Mouse (Mus musculus): Measurements from ENCODE around the gene Mgat4c.

Gene Mgat4c

GRCm38 (mm10) chr10:101681437-101681912 lies at the start of gene Mgat4c:
TSS of gene Mgat4c (plus strand) at chr10:101681487.
- peak; percentile 44 for DNase-seq (ENCODE audit: low spot score)

GRCm38 (mm10) chr10:101635266-101635665 lies 46.0 kb upstream of the Mgat4c start:
- no peak for DNase-seq (ENCODE audit: low spot score)

- DNase-seq (ENCODE audit: low spot score), result no peak
Observed at GRCm38 (mm10) chr10:101641048-101641447, 40.2 kb upstream of the Mgat4c start.

- no peak for DNase-seq (ENCODE audit: low spot score)
Observed at GRCm38 (mm10) chr10:101681914-101682313, 627 bp downstream of the Mgat4c start.

- DNase-seq (ENCODE audit: low spot score), result no peak
Observed at GRCm38 (mm10) chr10:101761828-101762227, 80.5 kb downstream of the Mgat4c start.

- DNase-seq (ENCODE audit: low spot score), result no peak
Observed at GRCm38 (mm10) chr10:101770688-101771087, 89.4 kb downstream of the Mgat4c start.

GRCm38 (mm10) chr10:101771157-101771556 lies 89.9 kb downstream of the Mgat4c start:
- no peak for DNase-seq (ENCODE audit: low spot score)

GRCm38 (mm10) chr10:101783161-101783744 lies 102.0 kb downstream of the Mgat4c start:
- no peak for DNase-seq (ENCODE audit: low spot score)

GRCm38 (mm10) chr10:101795507-101795906 lies 114.2 kb downstream of the Mgat4c start:
- no peak for DNase-seq (ENCODE audit: low spot score)

GRCm38 (mm10) chr10:101798831-101799474 lies 117.7 kb downstream of the Mgat4c start:
- no peak for DNase-seq (ENCODE audit: low spot score)

- DNase-seq (ENCODE audit: low spot score), result no peak
Observed at GRCm38 (mm10) chr10:101808768-101809167, 127.5 kb downstream of the Mgat4c start.

- DNase-seq (ENCODE audit: low spot score), result no peak
Observed at GRCm38 (mm10) chr10:101816902-101817301, 135.6 kb downstream of the Mgat4c start.

GRCm38 (mm10) chr10:101827944-101828343 lies 146.7 kb downstream of the Mgat4c start:
- DNase-seq (ENCODE audit: low spot score), result no peak

GRCm38 (mm10) chr10:101856115-101856514 lies 174.8 kb downstream of the Mgat4c start:
- DNase-seq (ENCODE audit: low spot score), result no peak

GRCm38 (mm10) chr10:101889866-101890265 lies 208.6 kb downstream of the Mgat4c start:
- no peak for DNase-seq (ENCODE audit: low spot score)

GRCm38 (mm10) chr10:101917328-101917814 lies 236.1 kb downstream of the Mgat4c start:
- no peak for DNase-seq (ENCODE audit: low spot score)

- no peak for DNase-seq (ENCODE audit: low spot score)
Observed at GRCm38 (mm10) chr10:101997612-101998011, 316.3 kb downstream of the Mgat4c start.

GRCm38 (mm10) chr10:102042513-102042912 lies 361.2 kb downstream of the Mgat4c start:
- no peak for DNase-seq (ENCODE audit: low spot score)

- no peak for DNase-seq (ENCODE audit: low spot score)
Observed at GRCm38 (mm10) chr10:102056218-102056617, 374.9 kb downstream of the Mgat4c start.

GRCm38 (mm10) chr10:102056975-102057565 lies 375.8 kb downstream of the Mgat4c start:
- no peak for DNase-seq (ENCODE audit: low spot score)

- no peak for DNase-seq (ENCODE audit: low spot score)
Observed at GRCm38 (mm10) chr10:102074541-102075398, 393.5 kb downstream of the Mgat4c start.

- no peak for DNase-seq (ENCODE audit: low spot score)
Observed at GRCm38 (mm10) chr10:102123153-102123552, 441.9 kb downstream of the Mgat4c start.
